Mouse (Mus musculus) T-cell, adult 2 months (primary cell): ENCODE measurements around the gene Ptgfrn.

Source experiments
- DNase-seq: peaks from one replicate; pipeline ENCODE4 v3.0.0; 2022; ENCODE audit warnings: low spot score

The Ptgfrn gene

DNA sequence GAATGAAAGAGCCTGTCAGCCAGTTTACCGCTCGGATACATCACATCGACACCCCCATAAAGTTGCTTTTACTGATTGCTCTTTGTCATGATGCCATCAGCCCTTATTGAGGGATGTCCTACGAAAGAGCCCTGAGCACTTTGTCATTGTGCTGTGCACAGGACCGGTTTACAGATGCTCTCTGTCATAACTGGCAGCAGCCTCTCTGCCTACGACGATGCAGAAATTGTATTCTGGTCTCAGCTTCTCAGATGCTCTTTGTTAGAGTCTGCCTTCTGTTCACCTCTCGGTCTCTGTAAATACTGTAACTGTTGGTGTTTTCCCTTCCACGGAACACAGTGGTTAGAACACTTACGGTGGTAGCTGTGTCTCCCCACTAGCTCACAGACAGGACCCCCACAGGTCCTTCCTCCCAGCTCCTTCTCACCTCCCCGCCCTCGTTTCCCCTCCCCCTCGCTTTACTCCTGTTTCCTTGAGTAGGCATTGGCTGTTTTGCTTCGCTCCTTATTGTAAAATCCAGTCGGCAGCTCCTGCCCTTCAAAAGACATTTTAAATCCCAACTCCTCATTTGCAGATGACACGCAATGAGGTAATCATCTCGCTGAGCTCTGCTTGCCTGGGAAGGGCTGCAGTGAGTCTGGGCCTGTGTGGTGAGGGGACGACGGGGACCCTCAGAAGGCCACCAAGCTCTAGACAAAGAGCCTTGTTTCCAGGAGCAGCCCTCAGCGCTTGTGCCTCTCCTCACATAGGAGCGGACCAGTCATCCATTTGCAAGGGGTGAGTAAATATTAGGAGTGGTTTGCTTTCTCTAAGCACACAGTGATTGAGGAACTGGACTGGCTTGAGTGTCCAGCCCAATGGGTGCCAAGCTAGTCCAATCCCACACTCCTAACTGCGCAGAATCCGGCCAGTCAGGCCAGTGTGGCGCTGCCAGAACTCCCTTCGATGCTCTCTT lies 6.6 kb upstream of the Ptgfrn start:
- no peak for DNase-seq

DNA sequence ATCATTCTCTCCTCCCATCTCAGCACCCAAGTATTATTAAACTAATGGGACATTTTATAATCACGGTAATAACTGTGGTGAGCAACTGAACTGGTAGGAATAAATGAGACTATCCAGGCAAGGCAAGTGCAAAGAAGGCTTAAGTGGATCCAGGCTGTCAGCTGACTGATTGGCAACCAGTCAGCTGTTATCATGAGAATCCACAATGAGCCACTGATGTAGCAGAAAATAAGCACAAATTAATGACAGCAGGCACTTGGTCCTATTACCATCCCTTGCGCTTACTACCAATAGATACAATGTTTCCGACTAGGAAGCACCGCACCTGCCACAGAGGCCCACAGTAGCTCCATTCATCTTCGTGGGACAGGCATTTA lies 2.4 kb upstream of the Ptgfrn start:
- no peak for DNase-seq

- no peak for DNase-seq
These were observed 1.9 kb upstream of the Ptgfrn start for GRCm38 (mm10) chr3:101111848-101112517.

GRCm38 (mm10) chr3:101111321-101111720 lies 1.2 kb upstream of the Ptgfrn start:
- DNase-seq, result no peak

DNA sequence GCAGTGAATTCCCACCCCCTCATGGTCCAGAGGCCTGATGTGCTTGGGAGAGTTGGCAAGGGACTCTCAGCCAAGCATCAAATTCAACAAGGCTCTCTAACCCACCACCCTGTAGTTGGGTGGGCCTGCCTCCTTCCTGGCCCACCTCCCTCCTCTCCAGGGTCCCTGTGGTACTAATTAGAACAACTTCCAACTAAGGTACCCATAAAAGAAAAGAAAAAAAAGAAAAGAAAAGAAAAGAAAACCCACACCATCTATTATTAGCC lies 693 bp upstream of the Ptgfrn start:
- DNase-seq, result no peak

GRCm38 (mm10) chr3:101109558-101110021 lies 488 bp downstream of the Ptgfrn start:
- peak; percentile 47 for DNase-seq

GRCm38 (mm10) chr3:101108848-101109247 lies 1.2 kb downstream of the Ptgfrn start:
- no peak for DNase-seq

- DNase-seq, result no peak
These were observed 1.8 kb downstream of the Ptgfrn start for GRCm38 (mm10) chr3:101108282-101108681.

DNA sequence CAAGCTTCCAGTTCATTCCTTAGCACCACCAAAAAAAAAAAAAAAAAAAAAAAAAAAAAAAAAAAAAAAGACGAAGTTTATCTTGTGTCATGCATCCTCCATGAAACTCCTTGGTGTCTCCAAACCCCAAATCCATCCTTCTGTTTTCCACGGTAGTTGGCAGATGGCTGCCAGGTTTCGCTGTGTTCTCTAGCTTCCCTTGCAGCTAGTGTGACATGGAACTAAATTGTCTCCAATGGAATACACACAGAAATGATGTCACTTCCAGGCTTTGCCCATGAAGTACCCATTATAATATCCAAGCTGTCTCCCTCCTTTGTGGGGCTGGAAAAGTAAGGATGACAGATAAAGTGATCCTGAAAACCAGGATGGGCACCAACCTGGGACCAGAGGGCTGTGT lies 3.8 kb downstream of the Ptgfrn start:
- no peak for DNase-seq

DNA sequence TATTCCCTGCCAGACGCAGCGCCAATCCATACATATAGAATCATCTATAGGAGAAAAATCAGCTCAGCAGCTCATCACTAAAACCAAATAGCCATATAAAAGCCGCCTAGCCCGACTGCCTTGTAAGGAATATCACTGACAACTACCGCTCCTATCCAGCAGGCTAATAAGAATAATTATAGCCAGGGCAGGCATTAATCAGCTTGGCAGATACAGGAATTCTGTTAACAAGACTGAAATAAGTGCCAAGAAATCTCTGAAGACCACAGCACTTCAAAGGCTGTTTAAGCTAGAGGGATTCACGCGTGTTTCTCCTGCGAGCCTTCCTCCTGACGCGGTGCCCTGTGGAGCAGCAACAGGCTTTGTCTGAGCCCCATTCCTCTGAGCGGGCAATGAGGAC lies 4.6 kb downstream of the Ptgfrn start:
- DNase-seq, result no peak

- DNase-seq, result no peak
These were observed 5.2 kb downstream of the Ptgfrn start for GRCm38 (mm10) chr3:101104883-101105282.

DNA sequence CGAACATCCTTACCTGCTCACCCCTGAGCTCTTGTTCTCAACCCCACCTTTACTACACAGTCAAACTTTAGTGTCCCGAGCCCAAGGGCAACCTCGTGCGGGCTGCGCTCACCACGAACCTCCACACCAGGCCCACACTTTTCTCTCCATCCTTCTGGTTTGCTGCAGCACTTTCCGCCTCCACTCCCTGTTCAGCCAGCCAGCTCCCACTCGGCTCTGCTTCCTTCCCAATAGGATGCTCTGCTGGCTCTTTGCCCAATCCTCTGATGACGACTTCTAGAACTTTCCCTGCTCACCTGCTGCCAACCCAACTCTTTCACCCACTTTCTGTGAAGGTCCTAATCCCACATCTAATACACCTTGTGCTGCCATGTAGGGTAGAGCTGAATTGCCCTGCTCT lies 6.3 kb downstream of the Ptgfrn start:
- no peak for DNase-seq

DNA sequence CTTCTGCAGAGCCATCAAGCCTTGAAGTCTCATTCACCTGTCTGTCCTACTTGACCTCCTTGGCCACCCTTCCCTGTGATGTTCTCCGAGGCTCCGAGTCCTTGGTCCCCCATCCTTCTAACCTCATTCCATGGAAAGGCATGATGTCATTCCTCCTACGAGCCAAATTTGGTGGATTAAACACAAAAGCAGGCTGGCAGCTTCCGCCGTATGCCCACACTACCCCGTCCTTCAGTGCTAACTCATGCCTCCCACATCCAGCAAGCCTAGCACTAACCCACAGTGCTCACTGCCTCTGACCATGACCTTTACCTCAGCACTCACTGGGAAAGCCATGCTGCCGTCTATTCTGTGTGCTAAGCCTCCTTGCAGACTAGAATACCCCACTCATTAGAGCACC lies 8.0 kb downstream of the Ptgfrn start:
- no peak for DNase-seq

DNA sequence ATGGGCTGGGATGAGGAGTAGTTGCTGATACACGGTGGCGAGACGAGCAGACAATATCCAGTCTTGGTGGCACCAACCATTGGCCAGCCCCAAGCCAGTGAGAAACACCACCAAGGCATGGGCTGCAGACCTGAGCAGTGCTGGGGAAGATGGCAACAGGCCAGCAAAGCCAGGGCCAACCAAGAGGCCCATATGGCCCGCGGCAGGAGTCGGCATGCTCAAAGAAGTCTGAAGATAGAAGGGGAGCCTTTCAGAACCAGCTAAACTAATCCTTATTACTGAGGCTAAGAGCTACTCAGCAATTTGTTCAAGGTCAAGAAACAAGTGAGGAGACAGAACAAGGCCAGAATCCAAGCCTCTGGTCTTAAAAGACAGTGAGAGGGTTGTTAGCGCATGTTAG lies 8.9 kb downstream of the Ptgfrn start:
- DNase-seq, result no peak

DNA sequence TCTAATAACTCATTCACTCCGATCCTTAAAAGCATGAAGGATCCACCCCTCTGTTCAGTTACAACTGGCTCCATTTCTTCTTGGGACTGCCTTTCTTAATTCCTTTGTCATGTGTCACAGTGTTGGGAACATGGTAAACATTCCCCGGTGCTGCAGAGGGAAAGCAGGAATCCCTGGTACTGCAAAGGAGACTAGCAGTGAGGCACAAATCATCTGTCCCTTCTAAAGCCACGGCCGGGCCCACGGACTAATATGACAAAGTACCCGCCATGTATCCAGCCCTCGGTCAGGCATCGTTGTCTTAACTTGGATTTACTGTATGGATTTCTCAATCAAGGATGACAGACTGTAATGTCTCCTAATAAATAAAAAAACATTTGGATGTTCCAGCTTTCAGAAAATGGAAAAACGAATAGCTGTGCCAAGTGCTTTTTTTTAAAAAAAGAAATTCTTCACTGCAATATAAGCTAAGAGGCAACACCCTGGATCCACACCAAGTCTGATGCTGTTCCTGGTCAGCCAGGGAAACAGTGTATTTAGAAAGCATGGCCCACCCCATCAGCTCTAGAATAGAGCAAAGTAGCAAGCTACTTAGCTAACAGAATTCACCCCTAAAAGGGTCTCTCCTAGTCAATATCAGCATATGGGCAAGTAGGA lies 10.2 kb downstream of the Ptgfrn start:
- DNase-seq, result no peak

- peak; percentile 40 for DNase-seq
These were observed 12.0 kb downstream of the Ptgfrn start for GRCm38 (mm10) chr3:101098073-101098472.

DNA sequence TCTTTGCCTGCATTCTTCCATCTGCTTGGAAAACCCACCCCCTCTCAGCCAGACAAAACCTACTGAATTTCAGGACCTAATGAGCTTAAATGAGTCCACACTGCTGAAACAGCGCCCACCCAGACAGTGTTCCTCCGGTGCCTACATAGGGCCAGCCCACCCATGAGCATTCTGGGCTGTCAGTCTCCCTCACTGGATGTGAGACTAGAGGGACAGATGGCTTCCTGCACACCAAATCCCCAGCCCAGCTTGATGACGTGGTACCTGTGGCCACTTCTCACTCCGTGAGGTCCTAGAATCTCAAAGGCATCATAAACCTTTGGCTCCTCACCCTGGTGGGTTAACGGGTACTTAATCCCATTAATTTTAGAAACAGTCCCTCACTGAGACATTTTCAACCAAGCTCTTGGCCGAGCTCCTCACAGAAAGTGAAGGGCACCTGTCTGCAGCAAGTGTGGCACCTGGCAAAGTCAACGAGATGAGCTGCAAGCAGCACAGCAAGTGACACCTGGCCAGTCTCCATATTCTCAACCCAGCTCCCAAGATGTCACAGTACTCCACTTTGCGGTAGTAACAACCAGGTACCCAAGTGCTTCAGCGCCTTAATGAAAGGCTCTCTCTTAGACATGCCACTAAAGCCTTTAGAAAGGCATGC lies 12.8 kb downstream of the Ptgfrn start:
- no peak for DNase-seq

GRCm38 (mm10) chr3:101095761-101096449 lies 14.2 kb downstream of the Ptgfrn start:
- DNase-seq, result no peak

GRCm38 (mm10) chr3:101092202-101092601 lies 17.9 kb downstream of the Ptgfrn start:
- no peak for DNase-seq

- DNase-seq, result no peak
These were observed 23.3 kb downstream of the Ptgfrn start for GRCm38 (mm10) chr3:101086584-101087445.

GRCm38 (mm10) chr3:101080925-101081324 lies 29.2 kb downstream of the Ptgfrn start:
- DNase-seq, result no peak
